Mouse (Mus musculus): ENCODE data around the gene Epb41l4b. TPM values are rescaled to one million over a fixed set of nuclear protein-coding genes. Genes with fewer than 3 reads are reported as not detected.

The Epb41l4b gene
- polyA plus RNA-seq, 1 experiment from 2014 or later, result 1.6 TPM

DNA sequence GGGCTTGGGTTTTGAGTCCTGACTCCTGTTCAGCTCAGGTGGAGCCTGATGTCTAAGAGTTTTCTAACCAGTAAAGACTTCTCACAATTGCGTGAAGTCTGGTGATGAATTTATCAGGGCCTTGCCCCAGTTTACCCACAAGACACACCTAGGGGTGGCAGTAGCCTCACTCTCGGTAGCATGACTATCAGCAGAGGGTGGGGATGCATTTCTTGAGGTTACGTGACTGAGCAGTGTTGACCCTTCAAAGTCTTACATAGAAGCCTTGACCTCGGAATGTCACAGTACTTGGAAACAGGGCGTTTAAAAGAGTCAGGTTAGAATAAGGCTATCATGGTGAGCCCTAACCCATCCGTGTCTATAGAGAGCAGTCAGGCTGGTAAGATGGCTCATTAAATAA, 23.3 kb downstream of the Epb41l4b start:
- Histone ChIP-seq H3K36me3 (no peaks in the 10 kb centered on the region), H3K27ac (no peak overlapping the region), H3K9me3 (no peaks in the 10 kb centered on the region), H3K4me3 (no peak overlapping the region), H3K4me1 (peaks cover 6% of the 10 kb centered on the region; the same call in 1 of the 2 replicates), H3K27me3 (ENCODE audit: insufficient read depth, poor library complexity, severe bottlenecking) (peaks cover 8% of the 10 kb centered on the region)
- WGBS, result 79% methylated on average over 6 of the region's 6 CpGs
- DNase-seq (ENCODE audit: low spot score), result no peak

GRCm38 (mm10) chr4:57118883-57119282, 24.4 kb downstream of the Epb41l4b start:
- WGBS, result 74% methylated on average over 3 of the region's 3 CpGs
- no peak for DNase-seq (ENCODE audit: low spot score)
- Histone ChIP-seq H3K36me3 (no peaks in the 10 kb centered on the region), H3K27me3 (ENCODE audit: insufficient read depth, poor library complexity, severe bottlenecking) (no peaks in the 10 kb centered on the region; the same call in 1 of the 2 replicates), H3K9me3 (no peaks in the 10 kb centered on the region), H3K4me1 (peaks cover 6% of the 10 kb centered on the region; the same call in 1 of the 2 replicates), H3K27ac (no peak overlapping the region), H3K4me3 (no peak overlapping the region)

DNA sequence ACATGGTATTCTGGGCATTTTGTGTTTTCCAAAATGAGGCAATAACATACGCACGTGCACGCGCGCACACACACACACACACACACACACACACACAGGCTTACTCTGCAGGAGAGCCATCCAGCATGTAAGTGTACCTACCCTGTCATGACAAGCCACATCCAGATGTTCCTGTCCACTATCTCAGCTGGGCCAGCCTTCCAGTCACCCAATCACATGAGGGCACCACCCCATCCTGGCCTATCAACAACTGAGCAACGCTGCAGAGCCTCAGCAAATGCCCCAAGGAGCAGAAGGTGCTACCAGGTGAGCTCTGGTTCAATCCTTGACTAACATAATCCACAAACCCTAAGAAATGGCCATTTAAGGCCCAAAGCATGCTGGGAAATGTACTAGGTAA, 27.0 kb downstream of the Epb41l4b start:
- Histone ChIP-seq H3K4me1 (no peaks in the 10 kb centered on the region), H3K9me3 (no peaks in the 10 kb centered on the region), H3K4me3 (no peak overlapping the region), H3K27me3 (ENCODE audit: insufficient read depth, poor library complexity, severe bottlenecking) (no peaks in the 10 kb centered on the region; the same call in 1 of the 2 replicates), H3K27ac (no peak overlapping the region), H3K36me3 (no peaks in the 10 kb centered on the region)
- no peak for DNase-seq (ENCODE audit: low spot score)
- WGBS, result 84% methylated on average over 6 of the region's 6 CpGs

DNA sequence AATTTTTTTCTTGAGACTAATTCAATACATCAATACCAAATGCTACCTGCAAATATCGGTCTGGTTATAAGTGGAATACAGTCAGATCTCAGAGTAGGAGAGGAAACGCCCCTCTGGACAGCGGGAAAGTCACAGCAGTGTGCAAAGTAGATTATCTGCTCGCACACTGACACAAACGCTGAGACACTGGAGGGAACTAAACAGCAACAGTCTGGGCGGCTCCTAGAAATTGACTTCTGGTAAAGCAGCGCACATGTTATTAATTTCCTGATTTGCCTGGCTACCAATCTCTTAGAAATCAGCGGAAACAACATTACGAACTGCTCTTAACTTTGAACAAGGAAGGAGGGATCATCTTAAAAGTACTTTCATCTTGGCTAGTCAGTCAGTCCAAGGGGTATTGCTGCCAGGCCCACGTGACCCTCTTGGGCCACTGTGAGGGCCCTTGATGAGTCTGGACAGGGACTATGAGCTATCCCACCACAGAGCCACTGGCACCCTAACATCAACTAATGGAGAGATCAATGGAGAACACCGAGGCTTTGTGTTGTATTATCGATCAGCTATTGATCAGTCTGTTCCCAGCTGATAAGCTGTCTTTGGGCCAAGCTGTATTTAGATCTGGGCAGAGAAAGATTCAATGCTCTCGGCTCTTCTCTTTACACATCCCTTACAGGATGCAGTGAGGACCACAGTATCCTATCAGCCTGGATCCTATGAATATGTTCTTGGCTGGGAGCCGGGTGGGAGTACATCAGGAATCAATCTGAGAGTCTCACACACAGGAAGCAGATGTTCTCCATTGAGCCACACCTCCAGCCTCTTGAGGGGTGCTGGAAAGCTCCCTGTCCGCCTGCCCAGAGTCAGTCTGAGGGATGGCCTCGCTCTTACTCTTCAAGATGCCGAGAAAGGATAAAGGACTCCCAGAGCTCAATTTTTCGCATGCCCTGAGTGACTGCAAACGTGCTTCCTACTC, 28.3 kb downstream of the Epb41l4b start:
- H3K27ac ChIP-seq, result no peak overlapping the region
- no peak for DNase-seq (ENCODE audit: low spot score)

GRCm38 (mm10) chr4:57113472-57114216, 29.6 kb downstream of the Epb41l4b start:
- H3K9me3 ChIP-seq, result no peaks in the 10 kb centered on the region
- H3K27ac ChIP-seq, result no peak overlapping the region
- H3K27me3 ChIP-seq (ENCODE audit: insufficient read depth, poor library complexity, severe bottlenecking), result 0 out of 2 replicates have a peak, but pooled peaks cover 12% of the 10 kb centered on the region
- no peaks in the 10 kb centered on the region for H3K4me1 ChIP-seq
- no peak overlapping the region for H3K4me3 ChIP-seq
- DNase-seq (ENCODE audit: low spot score), result no peak
- WGBS, result 64% methylated on average over 7 of the region's 7 CpGs
- no peaks in the 10 kb centered on the region for H3K36me3 ChIP-seq

More for the DNA sequence above, 28.3 kb downstream of the Epb41l4b start:
- peaks cover 7% of the 10 kb centered on the region; the same call in 1 of the 2 replicates for H3K27me3 ChIP-seq (ENCODE audit: insufficient read depth, poor library complexity, severe bottlenecking)
- H3K4me1 ChIP-seq, result no peaks in the 10 kb centered on the region
- WGBS, result 80% methylated on average over 19 of the region's 19 CpGs
- H3K36me3 ChIP-seq, result no peaks in the 10 kb centered on the region
- H3K9me3 ChIP-seq, result no peaks in the 10 kb centered on the region
- no peak overlapping the region for H3K4me3 ChIP-seq

DNA sequence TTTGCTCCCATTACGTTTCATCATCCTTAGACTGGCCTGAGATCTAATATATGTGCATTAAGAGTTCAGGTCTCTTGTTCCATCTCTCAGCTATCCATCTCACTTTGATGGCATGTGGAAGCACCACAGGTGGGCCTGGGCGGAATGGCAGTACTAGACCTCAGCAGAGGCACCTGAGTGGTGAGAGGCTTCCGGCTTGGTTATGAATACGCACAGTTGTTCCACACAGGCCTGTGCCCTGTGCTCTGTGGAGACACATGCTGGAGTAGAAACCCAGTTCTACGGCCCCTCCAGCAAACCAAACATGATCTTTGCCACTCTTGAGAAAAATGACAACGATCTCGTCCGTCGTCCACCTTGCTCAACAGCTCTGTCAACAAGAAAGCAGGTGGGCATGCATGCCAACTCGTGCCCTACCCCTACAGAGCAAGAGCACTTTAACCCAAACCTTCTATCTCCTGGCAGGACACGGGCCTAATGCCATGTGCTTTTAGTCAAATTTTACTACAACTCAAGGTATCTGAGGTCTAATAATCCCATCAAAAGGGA, 31.2 kb downstream of the Epb41l4b start:
- no peak for DNase-seq (ENCODE audit: low spot score)
- Histone ChIP-seq H3K4me3 (no peak overlapping the region), H3K9me3 (no peaks in the 10 kb centered on the region), H3K36me3 (no peaks in the 10 kb centered on the region), H3K27ac (no peak overlapping the region), H3K4me1 (no peaks in the 10 kb centered on the region), H3K27me3 (ENCODE audit: insufficient read depth, poor library complexity, severe bottlenecking) (peaks cover 17% of the 10 kb centered on the region)
- WGBS, result 80% methylated on average over 11 of the region's 11 CpGs

DNA sequence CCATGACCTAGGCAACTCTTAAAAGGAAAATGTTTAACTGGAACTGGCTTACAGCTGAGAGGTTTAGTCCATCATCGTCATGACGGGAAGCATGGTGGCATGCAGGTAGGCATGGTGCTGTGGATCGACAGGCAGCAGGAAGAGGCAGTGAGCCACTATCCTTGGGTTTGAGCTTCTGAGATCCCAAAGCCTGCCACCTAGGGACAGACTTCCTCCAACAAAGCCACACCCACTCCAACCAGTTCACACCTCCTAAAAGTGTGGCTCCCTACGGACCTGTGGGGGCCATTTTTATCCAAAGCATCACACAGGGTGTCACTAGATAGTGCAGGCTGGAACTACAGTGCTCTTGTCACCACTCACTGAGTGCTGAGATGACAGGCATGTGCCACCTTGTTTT, 31.8 kb downstream of the Epb41l4b start:
- H3K36me3 ChIP-seq, result no peaks in the 10 kb centered on the region
- DNase-seq (ENCODE audit: low spot score), result no peak
- 65% methylated on average over 4 of the region's 4 CpGs for WGBS
- H3K4me3 ChIP-seq, result no peak overlapping the region
- H3K9me3 ChIP-seq, result no peaks in the 10 kb centered on the region
- H3K4me1 ChIP-seq, result no peaks in the 10 kb centered on the region
- no peak overlapping the region for H3K27ac ChIP-seq
- peaks cover 23% of the 10 kb centered on the region for H3K27me3 ChIP-seq (ENCODE audit: insufficient read depth, poor library complexity, severe bottlenecking)

- no peak overlapping the region for H3K4me3 ChIP-seq
- H3K9me3 ChIP-seq, result no peaks in the 10 kb centered on the region
- WGBS, result 65% methylated on average over 4 of the region's 4 CpGs
- no peak for DNase-seq (ENCODE audit: low spot score)
- no peaks in the 10 kb centered on the region for H3K36me3 ChIP-seq
- no peaks in the 10 kb centered on the region for H3K4me1 ChIP-seq
- H3K27ac ChIP-seq, result no peak overlapping the region
- peaks cover 23% of the 10 kb centered on the region for H3K27me3 ChIP-seq (ENCODE audit: insufficient read depth, poor library complexity, severe bottlenecking)
Measured at GRCm38 (mm10) chr4:57109543-57109942, 33.7 kb downstream of the Epb41l4b start.

- H3K4me3 ChIP-seq, result no peak overlapping the region
- H3K27me3 ChIP-seq (ENCODE audit: insufficient read depth, poor library complexity, severe bottlenecking), result peaks cover 20% of the 10 kb centered on the region
- WGBS, result 87% methylated on average over 6 of the region's 6 CpGs
- no peak overlapping the region for H3K27ac ChIP-seq
- H3K4me1 ChIP-seq, result 0 out of 2 replicates have a peak, but pooled peaks cover 5% of the 10 kb centered on the region
- H3K36me3 ChIP-seq, result no peaks in the 10 kb centered on the region
- no peaks in the 10 kb centered on the region for H3K9me3 ChIP-seq
- DNase-seq (ENCODE audit: low spot score), result no peak
Measured at GRCm38 (mm10) chr4:57105339-57105738, 37.9 kb downstream of the Epb41l4b start.

GRCm38 (mm10) chr4:57103830-57104229, 39.4 kb downstream of the Epb41l4b start:
- DNase-seq (ENCODE audit: low spot score), result no peak
- 54% methylated on average over 5 of the region's 5 CpGs for WGBS
- Histone ChIP-seq H3K4me1 (0 out of 2 replicates have a peak, but pooled peaks cover 5% of the 10 kb centered on the region), H3K27me3 (ENCODE audit: insufficient read depth, poor library complexity, severe bottlenecking) (peaks cover 11% of the 10 kb centered on the region), H3K4me3 (no peak overlapping the region), H3K9me3 (no peaks in the 10 kb centered on the region), H3K36me3 (no peaks in the 10 kb centered on the region), H3K27ac (no peak overlapping the region)

GRCm38 (mm10) chr4:57101095-57101494, 42.1 kb downstream of the Epb41l4b start:
- no peak for DNase-seq (ENCODE audit: low spot score)
- no peak overlapping the region for H3K4me3 ChIP-seq
- H3K27me3 ChIP-seq (ENCODE audit: insufficient read depth, poor library complexity, severe bottlenecking), result no peaks in the 10 kb centered on the region
- WGBS, result 76% methylated on average over 4 of the region's 4 CpGs
- no peaks in the 10 kb centered on the region for H3K36me3 ChIP-seq
- 0 out of 2 replicates have a peak, but pooled peaks cover 5% of the 10 kb centered on the region for H3K4me1 ChIP-seq
- H3K27ac ChIP-seq, result no peak overlapping the region
- no peaks in the 10 kb centered on the region for H3K9me3 ChIP-seq

DNA sequence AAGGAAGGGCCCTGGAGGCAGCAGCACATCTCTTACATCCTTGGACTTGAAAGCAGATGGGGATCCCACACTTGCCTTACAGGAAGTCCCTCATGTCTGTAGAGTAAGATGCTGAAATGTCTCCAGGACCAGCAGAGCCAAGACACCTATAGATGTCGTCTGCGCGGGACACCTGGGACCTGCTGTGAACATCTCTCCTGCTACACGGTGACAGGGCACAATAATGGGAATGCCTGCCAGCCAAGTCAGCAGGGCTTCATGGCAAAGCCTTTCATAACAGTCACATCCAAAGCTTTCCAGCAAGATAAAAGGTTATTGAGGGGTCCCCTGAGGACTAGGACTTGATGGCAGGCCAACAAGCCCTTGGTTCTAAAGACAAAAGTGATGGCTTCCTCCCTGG, 45.8 kb downstream of the Epb41l4b start:
- 89% methylated on average over 4 of the region's 4 CpGs for WGBS
- Histone ChIP-seq H3K27me3 (ENCODE audit: insufficient read depth, poor library complexity, severe bottlenecking) (peaks cover 17% of the 10 kb centered on the region; the same call in 1 of the 2 replicates), H3K4me3 (no peak overlapping the region), H3K27ac (no peak overlapping the region), H3K9me3 (no peaks in the 10 kb centered on the region), H3K4me1 (peaks cover 7% of the 10 kb centered on the region), H3K36me3 (no peaks in the 10 kb centered on the region)
- no peak for DNase-seq (ENCODE audit: low spot score)

All from heart, embryonic 10.5 days (tissue).